ENCODE assay signal across 32 mouse cellular contexts in the genomic region with DNA sequence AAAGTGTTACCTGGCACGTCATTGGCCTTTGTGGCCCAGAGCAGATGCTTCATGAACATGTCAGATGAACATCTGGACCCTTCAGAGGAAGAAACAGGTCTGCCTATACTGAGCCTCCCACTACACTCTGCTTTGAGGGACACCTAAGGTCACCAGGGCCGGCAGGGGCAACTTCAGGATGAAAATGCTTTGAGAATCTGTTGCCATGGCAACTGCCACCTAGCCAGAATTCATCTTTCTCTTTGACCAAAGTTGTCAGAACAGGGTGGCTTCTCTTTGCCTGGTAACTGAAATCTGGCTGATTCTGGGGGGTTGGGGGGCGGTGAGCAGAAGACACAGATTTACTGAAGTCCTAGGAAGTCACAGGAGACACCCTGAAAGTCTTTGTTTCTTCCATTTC. TPM values are rescaled to one million over a fixed set of nuclear protein-coding genes. Genes with fewer than 3 reads are reported as not detected.
DNase-seq lines count a peak whose midpoint lies in the region; ATAC-seq lines count a peak whose summit lies in the region.
"Had no signal": no experiment of that assay in that cellular context is flagged by ENCODE, and none has a peak within 500 bp of the region (broad histone marks: within the 10 kb centered on the region; RNA-seq: fewer than 3 reads in every experiment).

No protein-coding gene starts in this region.

- ATAC-seq in forebrain, embryonic 13.5 days = no peak
- ATAC-seq in midbrain, embryonic 11.5 days (ENCODE audit: low FRiP score) = no peak
- ATAC-seq in midbrain, embryonic 15.5 days (replicated peaks) = no peak
- ATAC-seq: forebrain, embryonic 16.5 days; intestine, postnatal 0 days; Patski had no signal

- no peaks in the 10 kb centered on the region for H3K9me3 ChIP-seq in forebrain, embryonic 10.5 days
- no peaks in the 10 kb centered on the region for H3K9me3 ChIP-seq in forebrain, embryonic 13.5 days (replicated peaks)
- no peaks in the 10 kb centered on the region for H3K9me3 ChIP-seq in midbrain, embryonic 11.5 days (ENCODE audit: control insufficient read depth, low read length)
- no peaks in the 10 kb centered on the region for H3K9me3 ChIP-seq in midbrain, embryonic 15.5 days
- H3K9me3 ChIP-seq: heart, embryonic 12.5 days; heart, embryonic 15.5 days; hindbrain, embryonic 10.5 days had no signal

- H3K9ac ChIP-seq in forebrain, embryonic 13.5 days = no peak overlapping the region
- H3K9ac ChIP-seq in midbrain, embryonic 11.5 days (ENCODE audit: low read length) = no peak overlapping the region
- H3K9ac ChIP-seq in midbrain, embryonic 15.5 days = no peak overlapping the region
- H3K9ac ChIP-seq: heart, embryonic 12.5 days; heart, embryonic 15.5 days; hindbrain, embryonic 14.5 days had no signal

- DNase-seq in forebrain, embryonic 10.5 days (ENCODE audit: extremely low spot score, low spot score) = no peak
- peak; percentile 82 for DNase-seq in midbrain, embryonic 11.5 days (ENCODE audit: low spot score, missing footprints)
- DNase-seq in right cerebral cortex, postnatal 10 days (ENCODE audit: low spot score in 2 of 2) = peak; percentile 57 to 76
- DNase-seq in right cerebral cortex, postnatal 14 days = no peak
- DNase-seq: adrenal gland, postnatal 10 days; adrenal gland, postnatal 36 days; B cell, adult 2 months; cerebellum, adult 11 months; cerebellum, adult 2 months; cerebellum, adult 9-11 months; cerebellum, postnatal 25 days; gastrocnemius, adult 2 months; gastrocnemius, postnatal 14 days; heart, adult 18-20 months; heart, postnatal 10 days; heart, postnatal 36 days had no signal

- peak overlapping the region; percentile 12; the same call in 1 of the 2 replicates for H3K27ac ChIP-seq in forebrain, embryonic 10.5 days
- H3K27ac ChIP-seq in forebrain, embryonic 13.5 days = no peak overlapping the region
- H3K27ac ChIP-seq in midbrain, embryonic 11.5 days (ENCODE audit: low read depth, low read length) = no peak overlapping the region
- no peak overlapping the region; the same call in 1 of the 2 replicates for H3K27ac ChIP-seq in midbrain, embryonic 15.5 days
- H3K27ac ChIP-seq: gastrocnemius, adult 2 months; heart, embryonic 15.5 days; hindbrain, embryonic 10.5 days; hindbrain, embryonic 14.5 days had no signal

- H3K27me3 ChIP-seq in forebrain, embryonic 10.5 days (ENCODE audit: poor library complexity, severe bottlenecking) = peaks cover 28% of the 10 kb centered on the region; the same call in 1 of the 2 replicates
- no peaks in the 10 kb centered on the region for H3K27me3 ChIP-seq in forebrain, embryonic 13.5 days
- no peaks in the 10 kb centered on the region; the same call in 1 of the 2 replicates for H3K27me3 ChIP-seq in midbrain, embryonic 11.5 days (ENCODE audit: control insufficient read depth, insufficient read depth, low read length)
- H3K27me3 ChIP-seq in midbrain, embryonic 15.5 days (replicated peaks) = no peaks in the 10 kb centered on the region
- H3K27me3 ChIP-seq: CH12.LX had no signal

- no peak overlapping the region for H3K4me3 ChIP-seq in forebrain, embryonic 10.5 days
- H3K4me3 ChIP-seq in forebrain, embryonic 13.5 days = no peak overlapping the region
- no peak overlapping the region for H3K4me3 ChIP-seq in midbrain, embryonic 11.5 days (ENCODE audit: low read depth, low read length)
- no peak overlapping the region for H3K4me3 ChIP-seq in midbrain, embryonic 15.5 days
- H3K4me3 ChIP-seq: gastrocnemius, adult 2 months; heart, embryonic 12.5 days; heart, embryonic 15.5 days; hindbrain, embryonic 10.5 days had no signal

- H3K36me3 ChIP-seq in forebrain, embryonic 10.5 days (replicated peaks) = no peaks in the 10 kb centered on the region
- no peaks in the 10 kb centered on the region for H3K36me3 ChIP-seq in forebrain, embryonic 13.5 days (ENCODE audit: poor library complexity, severe bottlenecking)
- no peaks in the 10 kb centered on the region for H3K36me3 ChIP-seq in midbrain, embryonic 11.5 days (ENCODE audit: control insufficient read depth, insufficient read depth, low read length)
- no peaks in the 10 kb centered on the region for H3K36me3 ChIP-seq in midbrain, embryonic 15.5 days (replicated peaks)
- H3K36me3 ChIP-seq: G1E; heart, embryonic 12.5 days; heart, embryonic 15.5 days; hindbrain, embryonic 10.5 days had no signal

- WGBS in forebrain, embryonic 10.5 days = 66% methylated on average over 3 of the region's 3 CpGs
- 63% methylated on average over 3 of the region's 3 CpGs for WGBS in forebrain, embryonic 13.5 days
- 51% methylated on average over 3 of the region's 3 CpGs for WGBS in midbrain, embryonic 11.5 days
- WGBS in midbrain, embryonic 15.5 days = 50% methylated on average over 3 of the region's 3 CpGs

- no peak overlapping the region for H3K4me2 ChIP-seq in forebrain, embryonic 13.5 days
- no peak overlapping the region for H3K4me2 ChIP-seq in midbrain, embryonic 11.5 days
- no peak overlapping the region for H3K4me2 ChIP-seq in midbrain, embryonic 15.5 days
- H3K4me2 ChIP-seq: heart, embryonic 12.5 days; heart, embryonic 15.5 days; hindbrain, embryonic 14.5 days had no signal

- peaks cover 25% of the 10 kb centered on the region for H3K4me1 ChIP-seq in forebrain, embryonic 10.5 days
- H3K4me1 ChIP-seq in forebrain, embryonic 13.5 days = peaks cover 42% of the 10 kb centered on the region
- peaks cover 2% of the 10 kb centered on the region; the same call in 1 of the 2 replicates for H3K4me1 ChIP-seq in midbrain, embryonic 11.5 days (ENCODE audit: control insufficient read depth, insufficient read depth, low read length)
- peaks cover 20% of the 10 kb centered on the region for H3K4me1 ChIP-seq in midbrain, embryonic 15.5 days

RNA-seq across cellular contexts. Expression of a gene that starts 14.7 kb away (rescaled TPM):
- polyA plus RNA-seq in forebrain, embryonic 10.5 days (2016; fragmentation: Nextera tagmentation; extraction: Ambion mirVana) = not detected in 2 replicates
- not detected in 2 replicates for polyA plus RNA-seq in forebrain, embryonic 13.5 days (2015; fragmentation: Nextera tagmentation; extraction: Ambion mirVana)
- not detected in 2 replicates for polyA plus RNA-seq in midbrain, embryonic 11.5 days (2014; fragmentation: Nextera tagmentation; extraction: Ambion mirVana)
- not detected in 2 replicates for polyA plus RNA-seq in midbrain, embryonic 15.5 days (2015; fragmentation: Nextera tagmentation; extraction: Ambion mirVana)
- polyA plus RNA-seq: cerebellum, adult 2 months; embryonic facial prominence, embryonic 14.5 days; forebrain, embryonic 11.5 days; forebrain, embryonic 16.5 days; frontal cortex, adult 2 months; G1E; gonadal fat pad, adult 2 months; heart, embryonic 12.5 days; heart, embryonic 15.5 days; hindbrain, embryonic 10.5 days; hindbrain, embryonic 14.5 days; intestine, embryonic 14.5 days; intestine, postnatal 0 days; Patski had no signal

Comparison
In these comparisons a context has a peak if more than half of its experiments do, and no peak if none do; other contexts are left out.
1. DNase-seq: peak in midbrain, embryonic 11.5 days (single experiment) and right cerebral cortex, postnatal 10 days (2 of 2); none in forebrain, embryonic 10.5 days (single experiment) and right cerebral cortex, postnatal 14 days (single experiment).